Mouse (Mus musculus) mesoderm, embryonic 11.5 days (tissue): Measurements from ENCODE around the gene Sox12.

Source experiments
- DNase-seq: peaks from one replicate; pipeline ENCODE4 v3.0.0-alpha.2; 2012; ENCODE audit warnings: low read depth, low spot score

Gene Sox12

DNA sequence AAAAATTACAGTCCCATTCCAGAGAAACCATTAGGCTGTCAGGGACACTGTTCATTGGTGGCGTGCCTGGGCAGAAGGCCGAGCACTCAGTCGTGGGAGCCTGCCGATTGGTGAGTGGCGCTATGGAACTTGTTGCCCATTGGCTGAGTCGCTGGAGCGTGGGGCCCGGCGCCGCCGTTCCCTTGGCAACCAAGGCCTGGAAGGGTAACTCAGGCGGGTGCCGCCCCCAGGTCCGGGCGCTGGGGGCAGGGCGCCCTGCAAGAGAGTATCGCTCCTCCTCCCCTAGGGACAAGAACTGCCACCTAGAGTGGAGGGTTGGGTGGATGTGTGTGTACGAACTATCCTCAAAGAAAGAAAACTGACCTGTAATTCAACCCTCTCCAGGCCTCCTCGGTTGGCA, 8.3 kb upstream of the Sox12 start:
- DNase-seq: peak; percentile 95

DNA sequence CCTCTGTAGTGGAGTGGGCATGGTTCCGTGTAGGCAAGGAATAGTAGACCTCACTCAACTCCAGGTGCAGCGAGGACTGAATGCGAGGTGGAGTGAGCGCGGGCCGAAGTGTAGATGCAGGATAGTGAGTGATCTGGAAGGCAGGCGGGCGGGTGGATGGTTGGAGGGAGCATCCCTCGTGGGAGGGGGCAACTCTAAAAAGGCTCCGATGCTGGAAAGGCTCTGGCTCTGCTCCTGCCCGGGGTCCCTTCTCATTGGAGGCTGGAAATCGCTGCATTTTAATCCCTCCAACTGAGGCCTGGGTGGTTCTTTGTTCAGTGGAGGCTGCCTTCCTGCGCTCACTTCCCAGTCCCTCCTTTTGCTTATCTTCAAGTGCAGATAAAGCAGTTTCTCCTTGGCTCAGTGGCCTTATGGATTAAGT, 1.3 kb upstream of the Sox12 start:
- DNase-seq: no peak

DNA sequence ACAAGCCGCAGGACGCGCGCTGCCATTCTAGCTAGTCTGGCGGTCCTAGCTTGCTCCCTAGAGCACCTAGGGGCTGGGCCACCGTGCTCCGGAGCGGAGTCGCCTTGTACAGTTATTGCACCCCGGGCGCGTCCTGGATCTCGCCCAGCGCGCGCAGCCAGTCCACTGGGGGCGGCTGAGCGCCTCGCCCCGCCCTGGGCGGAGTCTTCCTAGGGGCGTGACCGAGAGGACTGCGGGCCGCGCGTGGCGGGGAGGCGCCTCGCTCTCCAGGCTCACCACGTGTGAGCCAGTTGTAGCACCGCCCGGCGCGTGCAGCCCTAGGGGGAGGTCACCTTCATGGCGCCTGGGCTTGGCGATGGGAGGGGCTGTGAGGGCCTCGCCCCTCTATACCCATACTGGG, 828 bp upstream of the Sox12 start:
- DNase-seq: peak; percentile 96

- peak; percentile 77 for DNase-seq
Observed at GRCm38 (mm10) chr2:152397004-152397589, 766 bp downstream of the Sox12 start.

DNA sequence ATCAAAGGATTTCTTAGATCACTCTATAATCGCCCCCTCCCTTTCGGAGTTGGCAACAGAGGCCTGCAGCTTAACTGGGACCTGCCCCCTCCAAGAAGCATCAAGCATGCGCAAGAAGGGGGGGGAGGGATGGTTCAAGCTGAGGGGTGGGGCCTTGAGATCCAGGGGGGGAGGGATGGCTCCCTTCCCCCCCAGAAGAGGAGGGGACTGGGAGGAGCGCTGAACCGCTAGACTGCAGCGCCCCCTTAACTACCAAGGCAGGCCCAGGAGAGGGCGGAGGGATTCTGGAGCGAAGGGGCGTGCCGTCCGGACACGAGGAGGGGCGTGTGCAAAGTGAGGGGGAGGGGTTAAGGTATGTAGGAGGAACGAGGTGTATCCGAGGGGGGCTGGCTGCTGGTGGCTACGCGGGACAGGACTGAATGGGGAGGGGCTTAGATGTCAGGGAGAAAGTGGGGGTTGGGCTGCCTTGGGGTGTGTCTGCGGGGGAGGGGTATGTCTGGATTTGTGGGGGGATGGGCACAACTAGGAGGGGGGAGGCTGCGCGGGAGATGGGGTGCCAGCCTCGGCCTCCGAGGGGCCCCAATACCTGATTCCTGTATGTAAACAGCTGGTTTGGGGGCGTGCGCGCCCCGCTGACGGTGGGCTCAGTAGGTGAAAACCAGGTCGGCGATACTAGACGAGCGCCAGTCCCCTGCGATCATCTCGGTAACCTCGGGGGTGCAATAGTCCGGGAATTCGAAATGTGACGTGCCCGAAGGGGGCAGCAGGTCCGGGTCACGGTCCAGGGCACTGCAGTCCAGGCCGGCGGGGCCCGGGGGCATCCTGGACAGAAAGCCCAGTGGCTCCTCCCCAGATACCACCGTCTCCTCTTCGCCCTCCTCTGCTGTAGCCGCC, 1.5 kb downstream of the Sox12 start:
- peak; percentile 97 for DNase-seq

- no peak for DNase-seq
Observed at GRCm38 (mm10) chr2:152395271-152395920, 2.5 kb downstream of the Sox12 start.

- DNase-seq: no peak
Observed at GRCm38 (mm10) chr2:152393225-152394017, 4.4 kb downstream of the Sox12 start.

- peak; percentile 75 for DNase-seq
Observed at GRCm38 (mm10) chr2:152392786-152393185, 5.1 kb downstream of the Sox12 start.

GRCm38 (mm10) chr2:152384191-152384590, 13.7 kb downstream of the Sox12 start:
- no peak for DNase-seq

DNA sequence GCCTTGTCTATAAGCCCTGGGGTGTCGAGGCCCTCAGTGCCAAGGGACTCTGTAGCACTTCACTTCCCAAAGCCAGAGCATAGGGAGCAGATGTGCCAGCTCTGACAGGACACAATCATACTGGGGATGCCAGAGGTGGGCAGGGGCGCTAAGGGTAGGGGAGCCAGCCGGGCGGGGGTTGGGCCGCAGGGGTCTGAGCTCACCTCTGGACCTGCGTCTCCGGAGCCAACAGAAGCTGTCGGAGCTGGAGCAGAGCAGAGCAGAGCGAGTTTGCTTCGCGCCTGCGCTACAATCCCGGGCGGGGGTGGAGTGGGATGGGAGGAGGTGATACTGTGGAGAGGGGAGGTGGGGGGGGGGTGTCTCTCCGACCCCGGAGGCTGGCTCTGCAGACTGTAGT, 21.5 kb downstream of the Sox12 start, which contains the start of gene Nrsn2:
Nrsn2 (minus strand) TSS at position 294 of the 397 bp plus-strand sequence.
- no peak for DNase-seq

DNA sequence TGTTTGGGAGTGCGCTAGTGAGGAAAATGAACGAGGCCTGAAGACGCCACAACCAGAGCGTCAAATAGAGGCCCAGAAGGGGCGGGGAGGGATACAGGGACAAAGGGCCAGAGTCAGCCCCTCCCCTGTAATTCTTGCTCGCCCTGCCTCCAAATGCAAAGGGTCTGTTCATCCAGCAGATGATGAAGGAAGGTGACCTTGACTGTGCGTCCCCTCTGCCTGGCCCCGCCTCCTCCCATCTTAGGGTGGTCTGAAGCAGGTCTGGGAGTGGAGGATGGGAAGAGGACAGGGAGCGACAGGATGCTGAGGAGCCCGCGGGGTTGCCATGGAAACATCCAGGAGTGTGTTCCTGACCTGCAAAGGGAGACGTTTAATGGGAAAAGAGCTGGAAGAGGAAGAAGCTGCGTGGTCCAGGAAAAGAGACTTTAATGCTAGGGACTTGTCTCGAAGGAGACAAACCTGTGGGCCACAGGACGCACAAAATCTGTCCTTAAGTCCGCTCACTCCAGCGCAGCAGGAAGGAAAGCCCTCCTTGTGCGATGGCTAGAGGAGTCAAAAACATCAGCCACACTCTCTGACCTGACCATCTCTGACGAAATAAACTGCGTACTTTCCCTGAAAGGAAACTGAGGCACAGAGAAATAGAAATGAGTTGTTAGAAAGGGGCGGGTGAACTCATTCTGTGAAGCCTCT, 22.1 kb downstream of the Sox12 start:
- peak; percentile 76 for DNase-seq

- DNase-seq: no peak
Observed at GRCm38 (mm10) chr2:152373547-152373946, 24.3 kb downstream of the Sox12 start.

GRCm38 (mm10) chr2:152372661-152373060, 25.2 kb downstream of the Sox12 start:
- DNase-seq: no peak

- no peak for DNase-seq
Observed at GRCm38 (mm10) chr2:152372104-152372503, 25.8 kb downstream of the Sox12 start.

GRCm38 (mm10) chr2:152368532-152369140, 29.2 kb downstream of the Sox12 start:
- DNase-seq: peak; percentile 88

DNA sequence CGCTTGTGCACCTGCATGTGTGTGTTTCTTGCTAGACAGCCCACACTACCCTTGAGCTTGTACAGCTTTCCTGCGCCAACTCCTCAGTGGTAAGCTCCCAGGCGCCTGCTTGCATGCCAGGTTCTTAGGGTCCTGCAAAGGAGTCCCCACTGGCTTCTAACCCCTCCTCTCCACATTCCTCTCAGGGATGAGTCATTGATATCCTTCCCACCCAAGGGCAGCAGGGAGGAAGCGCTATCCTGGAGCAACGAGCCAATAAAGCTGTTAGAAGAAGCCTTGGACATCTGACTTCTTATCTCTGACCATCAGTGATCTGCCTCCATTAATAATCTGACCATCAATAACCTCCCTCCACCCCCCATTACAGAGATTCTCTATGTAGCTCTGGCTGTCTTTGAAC, 29.9 kb downstream of the Sox12 start:
- no peak for DNase-seq

- peak; percentile 89 for DNase-seq
Observed at GRCm38 (mm10) chr2:152363245-152364147, 34.4 kb downstream of the Sox12 start.

DNA sequence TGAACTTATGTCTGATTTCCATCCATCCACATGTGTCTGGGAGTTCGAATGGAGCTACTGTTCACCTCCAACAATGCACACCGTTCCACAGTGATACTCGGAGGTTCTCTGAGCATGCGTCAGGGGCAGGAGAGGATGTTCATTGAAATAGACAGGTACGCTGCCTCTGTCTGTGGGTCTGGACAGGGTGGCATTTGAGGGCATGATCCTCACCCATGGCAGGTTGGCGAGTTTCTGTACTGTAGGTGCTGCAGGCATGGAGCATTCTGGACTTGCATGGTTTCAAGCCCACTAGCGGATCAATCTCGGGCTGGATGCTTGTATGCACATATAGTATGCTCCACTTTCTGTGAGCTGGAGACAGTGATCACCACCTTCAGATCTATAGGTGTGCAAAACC, 36.7 kb downstream of the Sox12 start:
- DNase-seq: no peak

- DNase-seq: no peak
Observed at GRCm38 (mm10) chr2:152360271-152360775, 37.5 kb downstream of the Sox12 start.
